Mouse (Mus musculus): Measurements from ENCODE around the gene P2ry6.

The P2ry6 gene

GRCm38 (mm10) chr7:100974135-100974903, at the start of gene P2ry6:
Gene P2ry6 (minus strand): TSS chr7:100974649.
- peak; percentile 79 to 91 for DNase-seq (ENCODE audit: inconsistent age in 2 of 2, low spot score in 1 of 2)

GRCm38 (mm10) chr7:101017492-101017891, 43.0 kb upstream of the P2ry6 start:
- no peak for DNase-seq (ENCODE audit: inconsistent age in 2 of 2, low spot score in 1 of 2)

GRCm38 (mm10) chr7:101017021-101017461, 42.6 kb upstream of the P2ry6 start:
- DNase-seq (ENCODE audit: inconsistent age in 2 of 2, low spot score in 1 of 2) = no peak

- DNase-seq (ENCODE audit: inconsistent age in 2 of 2, low spot score in 1 of 2) = no peak
These were observed 40.5 kb upstream of the P2ry6 start for GRCm38 (mm10) chr7:101014985-101015384.

GRCm38 (mm10) chr7:101014041-101014440, 39.6 kb upstream of the P2ry6 start:
- DNase-seq (ENCODE audit: inconsistent age in 2 of 2, low spot score in 1 of 2) = no peak

GRCm38 (mm10) chr7:101012541-101012940, 38.1 kb upstream of the P2ry6 start, which contains the start of gene P2ry2:
Gene P2ry2 (minus strand): TSS chr7:101012866.
- no peak for DNase-seq (ENCODE audit: inconsistent age in 2 of 2, low spot score in 1 of 2)

- DNase-seq (ENCODE audit: inconsistent age in 2 of 2, low spot score in 1 of 2) = peak; percentile 76 to 89
These were observed 37.4 kb upstream of the P2ry6 start for GRCm38 (mm10) chr7:101011681-101012367.

GRCm38 (mm10) chr7:101010741-101011140, 36.3 kb upstream of the P2ry6 start:
- no peak for DNase-seq (ENCODE audit: inconsistent age in 2 of 2, low spot score in 1 of 2)

GRCm38 (mm10) chr7:101006201-101006600, 31.8 kb upstream of the P2ry6 start:
- no peak for DNase-seq (ENCODE audit: inconsistent age in 2 of 2, low spot score in 1 of 2)

- no peak for DNase-seq (ENCODE audit: inconsistent age in 2 of 2, low spot score in 1 of 2)
These were observed 30.7 kb upstream of the P2ry6 start for GRCm38 (mm10) chr7:101005119-101005518.

- DNase-seq (ENCODE audit: inconsistent age in 2 of 2, low spot score in 1 of 2) = no peak
These were observed 29.2 kb upstream of the P2ry6 start for GRCm38 (mm10) chr7:101003442-101004326.

GRCm38 (mm10) chr7:101002274-101002673, 27.8 kb upstream of the P2ry6 start:
- DNase-seq (ENCODE audit: inconsistent age in 2 of 2, low spot score in 1 of 2) = no peak

GRCm38 (mm10) chr7:100999623-101000022, 25.2 kb upstream of the P2ry6 start:
- DNase-seq (ENCODE audit: inconsistent age in 2 of 2, low spot score in 1 of 2) = no peak

- DNase-seq (ENCODE audit: inconsistent age in 2 of 2, low spot score in 1 of 2) = no peak
These were observed 24.1 kb upstream of the P2ry6 start for GRCm38 (mm10) chr7:100998578-100998960.

- no peak for DNase-seq (ENCODE audit: inconsistent age in 2 of 2, low spot score in 1 of 2)
These were observed 23.6 kb upstream of the P2ry6 start for GRCm38 (mm10) chr7:100997951-100998577.

GRCm38 (mm10) chr7:100997215-100997614, 22.8 kb upstream of the P2ry6 start:
- no peak for DNase-seq (ENCODE audit: inconsistent age in 2 of 2, low spot score in 1 of 2)

- no peak for DNase-seq (ENCODE audit: inconsistent age in 2 of 2, low spot score in 1 of 2)
These were observed 21.5 kb upstream of the P2ry6 start for GRCm38 (mm10) chr7:100995951-100996350.

GRCm38 (mm10) chr7:100995260-100995864, 20.9 kb upstream of the P2ry6 start:
- peak; percentile 55 to 76 for DNase-seq (ENCODE audit: inconsistent age in 2 of 2, low spot score in 1 of 2)

GRCm38 (mm10) chr7:100993166-100993565, 18.7 kb upstream of the P2ry6 start:
- peak in 1 of 2 experiments; percentile 53 for DNase-seq (ENCODE audit: inconsistent age in 2 of 2, low spot score in 1 of 2)

GRCm38 (mm10) chr7:100991972-100992371, 17.5 kb upstream of the P2ry6 start:
- DNase-seq (ENCODE audit: inconsistent age in 2 of 2, low spot score in 1 of 2) = no peak

Data from adrenal gland, adult (tissue).